Mouse (Mus musculus) adrenal gland, postnatal 36 days (tissue): ENCODE results near the gene Arhgef10l. TPM values are rescaled to one million over a fixed set of nuclear protein-coding genes. Genes with fewer than 3 reads are reported as not detected.

Experiments used
- microRNA-seq: library from miRNA; unstranded; fragments of <30 nt; microRNA quantifications from one replicate; pipeline ENCODE4 v1.2.0, GENCODE M21; 2021
- total RNA-seq, 2 experiments: library from RNA; stranded (reverse); gene quantifications; 2 replicates each; pipeline ENCODE4 v1.2.3; 2021

The Arhgef10l gene
- total RNA-seq, 2 experiments from 2014 or later, result 11.9 to 17.7 TPM

Small RNA genes lying within 50 kb of the gene (microRNA-seq; reads per million reads assigned to microRNA genes)
- not detected for gene Gm23045

Other genes starting within 250 kb of the Arhgef10l start
- 10 to 100 TPM; 63.3 to 85.8 TPM for gene Rcc2, start 34.5 kb upstream of the Arhgef10l start, total RNA-seq
- not detected for gene Padi6, start 76.6 kb upstream of the Arhgef10l start, total RNA-seq
- gene Padi4, start 108.2 kb upstream of the Arhgef10l start, total RNA-seq, result under 1 TPM; 0.23 to 0.63 TPM
- gene Padi3, start 144.6 kb upstream of the Arhgef10l start, total RNA-seq, result not detected
- not detected for gene Padi1, start 179.8 kb upstream of the Arhgef10l start, total RNA-seq
- gene Padi2, start 240.3 kb upstream of the Arhgef10l start, total RNA-seq, result 10 to 100 TPM in 1 of 2 experiments, under 1 TPM in 1; 0.76 to 10.4 TPM